In genomic region chr8:3208729-3209128, GRCm38 (mm10) we compare ENCODE assay signal across 24 mouse cellular contexts.
A peak's percentile ranks its signal among the peaks of the same experiment; 100 is the strongest.
DNase-seq lines count a peak whose midpoint lies in the region; ATAC-seq and TF ChIP-seq lines count a peak whose summit lies in the region.
"Had no signal": no experiment of that assay in that cellular context is flagged by ENCODE, and none has a peak within 500 bp of the region (broad histone marks: within the 10 kb centered on the region; RNA-seq: fewer than 3 reads in every experiment).

No protein-coding gene starts in this region.

- TF ChIP-seq CTCF in gastrocnemius, adult 2 months (IDR thresholded peaks at IDR 0.05), result no peak
- TF ChIP-seq CTCF in left cerebral cortex, adult 2 months (IDR thresholded peaks at IDR 0.05), result no peak

- no peak overlapping the region for H3K9ac ChIP-seq in heart, embryonic 13.5 days
- H3K9ac ChIP-seq: forebrain, embryonic 13.5 days; forebrain, postnatal 0 days; heart, embryonic 15.5 days; hindbrain, embryonic 14.5 days had no signal

- no peaks in the 10 kb centered on the region for H3K9me3 ChIP-seq in heart, embryonic 13.5 days
- H3K9me3 ChIP-seq: forebrain, embryonic 10.5 days; heart, embryonic 15.5 days had no signal

- peaks cover 63% of the 10 kb centered on the region for H3K36me3 ChIP-seq in heart, embryonic 13.5 days

- H3K4me2 ChIP-seq in heart, embryonic 13.5 days, result no peak overlapping the region
- H3K4me2 ChIP-seq: forebrain, embryonic 13.5 days; heart, embryonic 11.5 days; heart, embryonic 15.5 days; hindbrain, embryonic 14.5 days had no signal

- ATAC-seq in heart, embryonic 13.5 days (ENCODE audit: extremely low read depth, insufficient number of reproducible peaks, low FRiP score, low TSS enrichment), result no peak
- ATAC-seq: forebrain, embryonic 13.5 days; forebrain, postnatal 0 days; hindbrain, postnatal 0 days; inflammation-experienced regulatory T-cells, adult 6 months; intestine, embryonic 16.5 days; Patski had no signal

- no peak for DNase-seq in gastrocnemius, adult 2 months
- no peak for DNase-seq in gastrocnemius, postnatal 25 days
- DNase-seq in heart, postnatal 4 days, result no peak
- no peak for DNase-seq in left cerebral cortex, adult 2 months (ENCODE audit: extremely low spot score in 1 of 2, low spot score in 2 of 2)
- no peak for DNase-seq in left cerebral cortex, postnatal 14 days (ENCODE audit: low spot score in 2 of 2)
- DNase-seq in Muller cell, postnatal 12 days (ENCODE audit: inconsistent ontology term), result no peak
- DNase-seq: cerebellum, adult 11-12 months; cerebellum, adult 8-10 months; cerebellum, postnatal 10 days; cerebellum, postnatal 36 days; forebrain, postnatal 0 days; gastrocnemius, postnatal 36 days; heart, postnatal 36 days had no signal

- peak overlapping the region; percentile 67 for H3K27ac ChIP-seq in gastrocnemius, adult 2 months
- H3K27ac ChIP-seq in heart, embryonic 13.5 days (replicated peaks), result peak overlapping the region; percentile 28; the same call in 1 of the 2 replicates
- H3K27ac ChIP-seq in left cerebral cortex, adult 2 months, result peak overlapping the region; percentile 38; the same call in 1 of the 2 replicates
- peak overlapping the region; percentile 35; the same call in 1 of the 2 replicates for H3K27ac ChIP-seq in brown adipose tissue, adult 24 weeks (replicated peaks; ENCODE audit: low read depth, low read length)
- H3K27ac ChIP-seq: forebrain, embryonic 10.5 days; forebrain, embryonic 13.5 days; hindbrain, embryonic 14.5 days; hindbrain, postnatal 0 days had no signal

- H3K4me3 ChIP-seq in gastrocnemius, adult 2 months, result no peak overlapping the region
- no peak overlapping the region for H3K4me3 ChIP-seq in heart, embryonic 13.5 days
- no peak overlapping the region for H3K4me3 ChIP-seq in left cerebral cortex, adult 2 months
- no peak overlapping the region for H3K4me3 ChIP-seq in brown adipose tissue, adult 24 weeks (ENCODE audit: insufficient read depth, low read depth, low read length)
- H3K4me3 ChIP-seq: forebrain, embryonic 10.5 days; forebrain, embryonic 13.5 days; heart, embryonic 15.5 days had no signal

- no peaks in the 10 kb centered on the region for H3K27me3 ChIP-seq in heart, embryonic 13.5 days (replicated peaks)
- H3K27me3 ChIP-seq: forebrain, embryonic 13.5 days; heart, embryonic 15.5 days; Patski had no signal

- H3K4me1 ChIP-seq in heart, embryonic 13.5 days, result peaks cover 16% of the 10 kb centered on the region
- peaks cover 11% of the 10 kb centered on the region for H3K4me1 ChIP-seq in brown adipose tissue, adult 24 weeks (ENCODE audit: control insufficient read depth, insufficient read depth, insufficient read length, low read length)
- H3K4me1 ChIP-seq: forebrain, embryonic 10.5 days; forebrain, embryonic 13.5 days had no signal

- intact Hi-C loops in gastrocnemius, adult 2 months (cut with DNase I), result no loop called here
- intact Hi-C loops in left cerebral cortex, adult 2 months (cut with DNase I), result no loop called here
- intact Hi-C loops in left cerebral cortex, postnatal 14 days (cut with DNase I), result no loop called here
